8 mouse cellular contexts compared by ENCODE assay signal in the genomic region with DNA sequence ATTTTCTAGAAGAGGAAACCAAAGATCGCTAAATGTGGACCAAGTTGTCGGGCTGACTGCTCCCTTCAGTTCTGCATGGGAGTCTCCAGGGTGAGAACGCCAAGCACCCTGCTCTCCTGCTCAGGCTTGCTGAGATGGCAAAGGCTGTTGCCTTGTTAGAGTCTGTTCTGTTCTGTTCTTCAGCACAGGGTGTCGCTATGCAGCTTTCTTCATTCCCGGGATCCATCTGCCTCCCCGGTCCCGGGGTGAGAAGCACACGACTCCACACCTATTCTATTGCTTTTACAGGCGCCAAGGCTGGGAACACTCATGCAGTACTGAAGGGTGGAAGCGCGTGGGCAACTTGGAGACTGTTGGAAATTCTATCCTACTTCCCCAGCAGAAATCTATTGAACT. TPM values are rescaled to one million over a fixed set of nuclear protein-coding genes. Genes with fewer than 3 reads are reported as not detected.
A peak's percentile ranks its signal among the peaks of the same experiment; 100 is the strongest.
DNase-seq lines count a peak whose midpoint lies in the region; ATAC-seq and TF ChIP-seq lines count a peak whose summit lies in the region.

No protein-coding gene starts in this region.

- TF ChIP-seq CTCF in gastrocnemius, adult 2 months (IDR thresholded peaks at IDR 0.05) = peak; percentile 34

- WGBS in embryonic facial prominence, embryonic 12.5 days = 47% methylated on average over 11 of the region's 11 CpGs

- ATAC-seq in embryonic facial prominence, embryonic 12.5 days (ENCODE audit: insufficient number of reproducible peaks, insufficient read depth, low FRiP score, low TSS enrichment) = no peak

- DNase-seq in gastrocnemius, adult 2 months = peak; percentile 22
- no peak for DNase-seq in gastrocnemius, postnatal 25 days
- DNase-seq in Muller cell, postnatal 12 days (ENCODE audit: inconsistent ontology term) = peak; percentile 17
- DNase-seq in left cerebral cortex, postnatal 4 days = peak; percentile 27
- DNase-seq in thymus, postnatal 4 days = no peak
- no peak for DNase-seq in spleen, postnatal 36 days (ENCODE audit: low spot score in 2 of 2)
- DNase-seq in adrenal gland, postnatal 4 days (ENCODE audit: low spot score in 2 of 2) = no peak

- H3K9me3 ChIP-seq in embryonic facial prominence, embryonic 12.5 days = no peaks in the 10 kb centered on the region

- no peak overlapping the region for H3K9ac ChIP-seq in embryonic facial prominence, embryonic 12.5 days

- H3K36me3 ChIP-seq in embryonic facial prominence, embryonic 12.5 days = no peaks in the 10 kb centered on the region

- H3K4me2 ChIP-seq in embryonic facial prominence, embryonic 12.5 days (replicated peaks) = no peak overlapping the region

- intact Hi-C loops in gastrocnemius, adult 2 months (cut with DNase I) = no loop called here
- intact Hi-C loops in left cerebral cortex, postnatal 4 days (cut with DNase I) = no loop called here

- no peaks in the 10 kb centered on the region for H3K27me3 ChIP-seq in embryonic facial prominence, embryonic 12.5 days

- peaks cover 9% of the 10 kb centered on the region for H3K4me1 ChIP-seq in embryonic facial prominence, embryonic 12.5 days

- H3K27ac ChIP-seq in gastrocnemius, adult 2 months = no peak overlapping the region
- 0 out of 2 replicates have a peak overlapping the region, but pooled peaks have one; percentile 41 for H3K27ac ChIP-seq in embryonic facial prominence, embryonic 12.5 days

- no peak overlapping the region for H3K4me3 ChIP-seq in gastrocnemius, adult 2 months
- H3K4me3 ChIP-seq in embryonic facial prominence, embryonic 12.5 days = no peak overlapping the region

RNA-seq across cellular contexts. Expression of gene Hmgb2, which starts 57.7 kb away (rescaled TPM):
- total RNA-seq in gastrocnemius, adult 2 months (2021) = 1 to 10 TPM; 2.8 to 3.2 TPM
- 1 to 10 TPM; 2.7 to 5.6 TPM for total RNA-seq in gastrocnemius, postnatal 25 days (2021)
- 414 and 455 TPM in 2 replicates for polyA plus RNA-seq in embryonic facial prominence, embryonic 12.5 days (2016; fragmentation: Nextera tagmentation; extraction: Ambion mirVana)
- 10 to 100 TPM; 22.1 to 32.1 TPM for total RNA-seq in left cerebral cortex, postnatal 4 days (2021)
- total RNA-seq in adrenal gland, postnatal 4 days (2021) = 100 to 1,000 TPM; 172 to 189 TPM

Comparison
In these comparisons a context has a peak if more than half of its experiments do, and no peak if none do; other contexts are left out.
1. DNase-seq: peak in gastrocnemius, adult 2 months (single experiment), Muller cell, postnatal 12 days (single experiment) and left cerebral cortex, postnatal 4 days (single experiment); none in gastrocnemius, postnatal 25 days (single experiment), thymus, postnatal 4 days (single experiment), spleen, postnatal 36 days (0 of 2) and adrenal gland, postnatal 4 days (0 of 2).
2. RNA of gene Hmgb2, which starts 57.7 kb away (total RNA-seq): 172 to 189 TPM in adrenal gland, postnatal 4 days; 22.1 to 32.1 TPM in left cerebral cortex, postnatal 4 days, 2.7 to 5.6 TPM in gastrocnemius, postnatal 25 days and 2.8 to 3.2 TPM in gastrocnemius, adult 2 months; every median in the first group is over 4 times any median in the second.